Mouse (Mus musculus) lung, adult 2 months (tissue): ENCODE results near the gene Olfr1490. TPM values are rescaled to one million over a fixed set of nuclear protein-coding genes. Genes with fewer than 3 reads are reported as not detected.
"Not testable (repeated sequence)": the region's sequence is repeated elsewhere in the genome, so short reads cannot be mapped to it uniquely, and the experiment has no call there.

ENCODE experiments used
- DNase-seq: peaks from one replicate; pipeline ENCODE4 v3.0.0; 2022
- H3K4me1 ChIP-seq: fragments of 200-500 bp; 2 replicates; pipeline ENCODE4 v1.6.1; 2011; ENCODE audit warnings: low read length; ENCODE audit not compliant: control insufficient read depth, insufficient read depth
- H3K4me3 ChIP-seq: fragments of 200-500 bp; replicated peaks from 2 replicates; pipeline ENCODE3; 2011; ENCODE audit warnings: low read depth, mild to moderate bottlenecking, control low read depth, low read length; ENCODE audit errors: extremely low read depth
- CTCF ChIP-seq: fragments of 200-500 bp; IDR thresholded peaks from 2 replicates; pipeline ENCODE4 v1.5.1; 2011; ENCODE audit warnings: mild to moderate bottlenecking, low read length, control low read depth; ENCODE audit not compliant: insufficient read depth
- POLR2A ChIP-seq: fragments of 200-500 bp; IDR thresholded peaks from 2 replicates; pipeline ENCODE4 v1.6.1; 2011; ENCODE audit warnings: low read depth, mild to moderate bottlenecking, control low read depth, low read length, borderline replicate concordance; ENCODE audit errors: extremely low read depth
- WGBS: fragments of 180-500 bp; shearing (Covaris S2); methylation state at CpG from one replicate; pipeline ENCODE4 v1.1.7; 2018; 5-methylcytosine and 5-hydroxymethylcytosine counted together
- polyA plus RNA-seq: library from polyadenylated mRNA; depleted of rRNA; stranded (reverse); fragments of >200 nt; gene quantifications from 2 replicates; pipeline ENCODE4 v1.2.3, GENCODE M21; 2012; rRNA removed

Olfr1490 gene
- polyA plus RNA-seq, result not detected in 2 replicates

DNA sequence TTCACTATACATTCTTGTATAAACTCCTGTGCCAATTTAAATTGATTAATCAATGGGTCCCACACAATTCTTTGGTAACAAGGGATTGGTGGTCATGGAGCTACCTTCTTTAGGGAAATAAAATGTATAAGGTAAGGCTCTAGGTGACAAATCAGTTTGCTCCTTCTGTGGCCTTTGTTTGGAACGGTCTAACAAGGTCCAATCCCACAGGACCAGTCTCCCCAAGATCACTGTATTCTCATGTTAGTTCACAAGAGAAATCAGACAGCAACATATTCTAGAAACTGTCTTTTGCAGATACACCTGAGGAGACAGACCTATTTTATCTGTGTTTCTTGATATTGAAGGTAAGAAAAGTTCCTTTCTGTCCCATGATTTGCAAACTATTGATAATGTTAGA lies at the start of gene Olfr1490:
Gene Olfr1490 (plus strand): TSS at position 301 of the 400 bp plus-strand sequence.
- H3K4me1 ChIP-seq, result no peaks in the 10 kb centered on the region
- DNase-seq, result no peak
- H3K4me3 ChIP-seq, result no peak within 1 kb of the TSS
- TF ChIP-seq CTCF (no peak), POLR2A (no peak)
- WGBS, result 48% methylated on average over 1 of the region's 1 CpGs

DNA sequence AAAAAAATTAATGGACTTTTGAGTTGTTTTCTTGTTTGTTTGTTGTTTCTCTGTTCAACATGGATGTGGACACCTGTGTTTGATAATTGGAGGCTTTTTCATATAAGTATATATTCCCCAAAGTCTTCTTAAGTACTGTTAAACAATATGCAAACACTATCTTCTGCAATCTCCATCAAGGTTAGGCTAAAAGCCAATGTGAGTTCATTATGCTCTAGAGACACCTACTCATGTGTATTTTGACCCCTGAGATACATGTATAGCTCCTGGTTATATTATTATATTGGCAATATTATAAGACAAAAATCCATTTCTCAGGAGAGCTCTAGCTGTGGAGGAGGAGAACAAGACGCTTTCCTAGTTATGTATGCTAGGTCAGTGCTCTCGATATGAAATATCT lies 33.8 kb upstream of the Olfr1490 start, which contains the start of gene Olfr1487:
Gene Olfr1487 (plus strand): TSS at position 301 of the 400 bp plus-strand sequence.
- 88% methylated on average over 2 of the region's 2 CpGs for WGBS
- H3K4me1 ChIP-seq, DNase-seq, H3K4me3 ChIP-seq: not testable (repeated sequence)

DNA sequence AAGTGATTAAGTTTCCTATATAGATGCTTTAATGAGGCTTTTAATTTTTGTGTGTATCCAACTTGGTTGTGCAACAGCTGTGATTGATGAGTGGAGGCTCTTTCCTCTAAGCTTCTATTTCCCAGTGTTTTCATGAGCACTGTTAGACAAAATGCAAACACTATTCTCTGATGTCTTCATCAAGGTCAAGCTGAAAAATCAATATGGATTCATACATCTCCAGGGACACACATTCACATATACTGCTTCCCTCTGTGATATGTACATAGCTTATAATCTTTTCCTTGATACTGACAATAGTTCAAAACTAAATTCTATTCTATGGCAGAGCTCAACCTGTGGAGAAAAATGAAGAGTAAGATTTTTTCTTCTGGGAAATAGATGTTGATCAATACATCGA lies 19.6 kb upstream of the Olfr1490 start, which contains the start of gene Olfr1489:
Gene Olfr1489 (plus strand): TSS at position 301 of the 400 bp plus-strand sequence.
- no peak for DNase-seq
- 77% methylated on average over 1 of the region's 1 CpGs for WGBS
- Histone ChIP-seq H3K4me1 (no peaks in the 10 kb centered on the region), H3K4me3 (no peak within 1 kb of the TSS)
- TF ChIP-seq CTCF (no peak), POLR2A (no peak)

DNA sequence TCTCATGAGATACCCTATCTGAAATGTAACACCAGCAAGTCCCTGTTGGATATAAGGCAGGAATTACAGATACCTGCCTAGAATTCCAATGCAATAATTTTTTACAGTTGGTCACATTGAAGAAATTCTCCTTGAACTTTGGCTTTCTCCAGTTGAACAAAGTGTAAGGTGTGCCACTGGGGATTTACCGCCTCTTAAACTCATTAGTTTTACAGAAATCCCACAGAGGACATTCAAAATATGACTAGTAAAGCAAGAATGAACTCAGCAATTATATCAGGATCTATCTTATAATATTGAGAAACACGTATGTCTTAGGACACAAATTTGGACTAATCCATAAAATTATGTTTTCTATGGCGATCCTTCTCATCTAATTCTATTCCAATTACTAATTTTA lies 46.1 kb downstream of the Olfr1490 start, which contains the start of gene Olfr1491:
Gene Olfr1491 (plus strand): TSS at position 301 of the 400 bp plus-strand sequence.
- Histone ChIP-seq H3K4me3 (no peak within 1 kb of the TSS), H3K4me1 (no peaks in the 10 kb centered on the region)
- WGBS, result 68% methylated on average over 3 of the region's 3 CpGs
- TF ChIP-seq CTCF (no peak), POLR2A (no peak)
- no peak for DNase-seq

Other genes starting within 250 kb of the Olfr1490 start
- not detected in 2 replicates for gene Olfr1469, start 243.2 kb upstream of the Olfr1490 start, polyA plus RNA-seq
- not detected in 2 replicates for gene Olfr1471, start 207.7 kb upstream of the Olfr1490 start, polyA plus RNA-seq
- not detected in 2 replicates for gene Olfr1472, start 195.0 kb upstream of the Olfr1490 start, polyA plus RNA-seq
- gene Olfr1474, start 181.5 kb upstream of the Olfr1490 start, polyA plus RNA-seq, result not detected in 2 replicates
- gene Olfr1475, start 170.9 kb upstream of the Olfr1490 start, polyA plus RNA-seq, result not detected in 2 replicates
- gene Olfr1477, start 150.5 kb upstream of the Olfr1490 start, polyA plus RNA-seq, result not detected in 2 replicates
- not detected in 2 replicates for gene Olfr1480, start 123.2 kb upstream of the Olfr1490 start, polyA plus RNA-seq
- not detected in 2 replicates for gene Olfr1484, start 67.6 kb upstream of the Olfr1490 start, polyA plus RNA-seq
- gene Olfr1487, start 33.7 kb upstream of the Olfr1490 start, polyA plus RNA-seq, result not detected in 2 replicates
- not detected in 2 replicates for gene Olfr1489, start 19.5 kb upstream of the Olfr1490 start, polyA plus RNA-seq
- gene Olfr1491, start 46.2 kb downstream of the Olfr1490 start, polyA plus RNA-seq, result not detected in 2 replicates
- not detected in 2 replicates for gene Olfr1493-ps1, start 72.2 kb downstream of the Olfr1490 start, polyA plus RNA-seq
- not detected in 2 replicates for gene Olfr1494, start 88.6 kb downstream of the Olfr1490 start, polyA plus RNA-seq
- gene Olfr1495, start 113.5 kb downstream of the Olfr1490 start, polyA plus RNA-seq, result not detected in 2 replicates
- gene Olfr1496, start 126.8 kb downstream of the Olfr1490 start, polyA plus RNA-seq, result not detected in 2 replicates
- gene Olfr1497, start 147.1 kb downstream of the Olfr1490 start, polyA plus RNA-seq, result not detected in 2 replicates
- not detected in 2 replicates for gene Olfr1499, start 168.4 kb downstream of the Olfr1490 start, polyA plus RNA-seq
- not detected in 2 replicates for gene Olfr1500, start 179.4 kb downstream of the Olfr1490 start, polyA plus RNA-seq
- gene Olfr1501, start 199.6 kb downstream of the Olfr1490 start, polyA plus RNA-seq, result not detected in 2 replicates
- gene Olfr1502, start 210.7 kb downstream of the Olfr1490 start, polyA plus RNA-seq, result not detected in 2 replicates
- gene Olfr1504, start 246.8 kb downstream of the Olfr1490 start, polyA plus RNA-seq, result not detected in 2 replicates